Mouse (Mus musculus) spleen, embryonic (tissue): Measurements from ENCODE around the gene Dyx1c1.

ENCODE experiments used
- CTCF ChIA-PET: fragments of 350-600 bp; sonication (Branson Sonifier 250); formaldehyde crosslinking; loops from one replicate; lab custom pipeline; 2022; lab: Charles Lee

Gene Dyx1c1

GRCm38 (mm10) chr9:72972984-72973383 is 14.4 kb downstream of the Dyx1c1 start:
- CTCF ChIA-PET = interaction anchor here (0.6 kb wide), 1 partner anchor 146 kb away, joined by 3 read pairs; no protein-coding TSS in a partner anchor

- CTCF ChIA-PET = no interaction called here
These were observed 16.1 kb downstream of the Dyx1c1 start for GRCm38 (mm10) chr9:72974734-72975133.

GRCm38 (mm10) chr9:72975242-72975641 is 16.7 kb downstream of the Dyx1c1 start:
- CTCF ChIA-PET = interaction anchor here (0.6 kb wide), 1 partner anchor 504 kb away, joined by 6 read pairs; no protein-coding TSS in a partner anchor

- CTCF ChIA-PET = no interaction called here
These were observed 24.5 kb downstream of the Dyx1c1 start for GRCm38 (mm10) chr9:72983066-72983465.

GRCm38 (mm10) chr9:72985250-72986220 is 26.9 kb downstream of the Dyx1c1 start, which contains the start of the genes Ccpg1os and Ccpg1:
Ccpg1os (minus strand) TSS chr9:72985382.
Ccpg1 (plus strand) TSS chr9:72985429.
- CTCF ChIA-PET = interaction anchor here (0.5 to 0.8 kb wide), 2 partner anchors 22 to 24 kb away, joined by 3 to 4 read pairs; no protein-coding TSS in a partner anchor

GRCm38 (mm10) chr9:72987703-72988102 is 29.1 kb downstream of the Dyx1c1 start:
- CTCF ChIA-PET = interaction anchor here (0.7 kb wide), 2 partner anchors 49 to 236 kb away, joined by 3 to 7 read pairs; no protein-coding TSS in a partner anchor

GRCm38 (mm10) chr9:72988706-72989105 is 30.1 kb downstream of the Dyx1c1 start:
- CTCF ChIA-PET = no interaction called here

GRCm38 (mm10) chr9:72991420-72991819 is 32.8 kb downstream of the Dyx1c1 start:
- CTCF ChIA-PET = no interaction called here

GRCm38 (mm10) chr9:72992576-72992975 is 34.0 kb downstream of the Dyx1c1 start:
- CTCF ChIA-PET = interaction anchor here (0.7 kb wide), 1 partner anchor 140 kb away, joined by 5 read pairs; no protein-coding TSS in a partner anchor

GRCm38 (mm10) chr9:72996167-72996566 is 37.6 kb downstream of the Dyx1c1 start:
- CTCF ChIA-PET = interaction anchor here (0.6 to 1.0 kb wide), 2 partner anchors 22 to 128 kb away, joined by 3 read pairs; no protein-coding TSS in a partner anchor

- CTCF ChIA-PET = interaction anchor here (0.6 to 1.0 kb wide), 2 partner anchors 22 to 127 kb away, joined by 3 read pairs; no protein-coding TSS in a partner anchor
These were observed 38.2 kb downstream of the Dyx1c1 start for GRCm38 (mm10) chr9:72996806-72997205.

- CTCF ChIA-PET = no interaction called here
These were observed 41.9 kb downstream of the Dyx1c1 start for GRCm38 (mm10) chr9:73000487-73000886.

- CTCF ChIA-PET = interaction anchor here (0.5 kb wide), 1 partner anchor 1490 kb away, joined by 3 read pairs; no protein-coding TSS in a partner anchor
These were observed 42.9 kb downstream of the Dyx1c1 start for GRCm38 (mm10) chr9:73001314-73002011.

- CTCF ChIA-PET = no interaction called here
These were observed 43.6 kb downstream of the Dyx1c1 start for GRCm38 (mm10) chr9:73002177-73002576.

GRCm38 (mm10) chr9:73004076-73004475 is 45.5 kb downstream of the Dyx1c1 start:
- CTCF ChIA-PET = no interaction called here

GRCm38 (mm10) chr9:73005106-73005505 is 46.5 kb downstream of the Dyx1c1 start:
- CTCF ChIA-PET = no interaction called here

GRCm38 (mm10) chr9:73006175-73006574 is 47.6 kb downstream of the Dyx1c1 start:
- CTCF ChIA-PET = interaction anchor here (0.7 kb wide), 1 partner anchor 39 kb away, joined by 3 read pairs; no protein-coding TSS in a partner anchor

GRCm38 (mm10) chr9:73008384-73008783 is 49.8 kb downstream of the Dyx1c1 start:
- CTCF ChIA-PET = interaction anchor here (0.5 kb wide), 1 partner anchor 58 kb away, joined by 4 read pairs; no protein-coding TSS in a partner anchor

GRCm38 (mm10) chr9:73012629-73013028 is 54.0 kb downstream of the Dyx1c1 start:
- CTCF ChIA-PET = no interaction called here

GRCm38 (mm10) chr9:73014724-73015123 is 56.1 kb downstream of the Dyx1c1 start:
- CTCF ChIA-PET = interaction anchor here (0.6 kb wide), 1 partner anchor 613 kb away, joined by 3 read pairs; no protein-coding TSS in a partner anchor

- CTCF ChIA-PET = no interaction called here
These were observed 61.3 kb downstream of the Dyx1c1 start for GRCm38 (mm10) chr9:73019841-73020240.
